Mouse (Mus musculus) retina, postnatal 1 day (tissue): ENCODE results near the gene Ubxn11.
A peak's percentile ranks its signal among the peaks of the same experiment; 100 is the strongest.

Source experiments
- DNase-seq: peaks from one replicate; pipeline ENCODE4 v3.0.0-alpha.2; 2012

Ubxn11 gene

GRCm38 (mm10) chr4:134101979-134102741 lies at the start of gene Ubxn11:
Ubxn11 (plus strand) TSS chr4:134102570.
- DNase-seq, result peak; percentile 96

GRCm38 (mm10) chr4:134053538-134053937 lies 48.8 kb upstream of the Ubxn11 start, which contains the start of gene Zfp683:
Zfp683 (plus strand) TSS chr4:134053838.
- DNase-seq, result no peak

GRCm38 (mm10) chr4:134058166-134058715 lies 44.1 kb upstream of the Ubxn11 start:
- no peak for DNase-seq

- DNase-seq, result no peak
These were observed 43.5 kb upstream of the Ubxn11 start for GRCm38 (mm10) chr4:134058908-134059307.

- no peak for DNase-seq
These were observed 42.1 kb upstream of the Ubxn11 start, which contains the start of gene Crybg2 for GRCm38 (mm10) chr4:134060135-134060865. Crybg2 (plus strand) TSS chr4:134060815.

GRCm38 (mm10) chr4:134061166-134061830 lies 41.1 kb upstream of the Ubxn11 start:
- DNase-seq, result no peak

- no peak for DNase-seq
These were observed 40.4 kb upstream of the Ubxn11 start for GRCm38 (mm10) chr4:134061944-134062446.

GRCm38 (mm10) chr4:134062561-134062960 lies 39.8 kb upstream of the Ubxn11 start:
- no peak for DNase-seq

GRCm38 (mm10) chr4:134065431-134066004 lies 36.9 kb upstream of the Ubxn11 start:
- no peak for DNase-seq

- DNase-seq, result no peak
These were observed 35.0 kb upstream of the Ubxn11 start for GRCm38 (mm10) chr4:134067383-134067782.

GRCm38 (mm10) chr4:134067833-134068544 lies 34.4 kb upstream of the Ubxn11 start:
- DNase-seq, result no peak

- DNase-seq, result no peak
These were observed 33.4 kb upstream of the Ubxn11 start for GRCm38 (mm10) chr4:134068793-134069580.

- DNase-seq, result peak; percentile 87
These were observed 23.7 kb upstream of the Ubxn11 start for GRCm38 (mm10) chr4:134078694-134079093.

- DNase-seq, result no peak
These were observed 21.7 kb upstream of the Ubxn11 start for GRCm38 (mm10) chr4:134080674-134081073.

GRCm38 (mm10) chr4:134081730-134082386 lies 20.5 kb upstream of the Ubxn11 start:
- DNase-seq, result peak; percentile 79

- no peak for DNase-seq
These were observed 19.9 kb upstream of the Ubxn11 start for GRCm38 (mm10) chr4:134082460-134082859.

GRCm38 (mm10) chr4:134084999-134085398 lies 17.4 kb upstream of the Ubxn11 start:
- DNase-seq, result no peak

- peak; percentile 74 for DNase-seq
These were observed 15.0 kb upstream of the Ubxn11 start for GRCm38 (mm10) chr4:134087412-134087811.

- DNase-seq, result no peak
These were observed 13.3 kb upstream of the Ubxn11 start for GRCm38 (mm10) chr4:134089029-134089428.

GRCm38 (mm10) chr4:134090521-134091224 lies 11.7 kb upstream of the Ubxn11 start:
- DNase-seq, result no peak
